Mouse (Mus musculus) CH12.LX (cell line): ENCODE measurements around the gene Tgfbr3. TPM values are rescaled to one million over a fixed set of nuclear protein-coding genes. Genes with fewer than 3 reads are reported as not detected.

Experiments used
- DNase-seq: peaks from one replicate; pipeline ENCODE4 v3.0.0-alpha.2; 2013; ENCODE audit errors: extremely low read depth
- H3K27ac ChIP-seq: 2 replicates; pipeline ENCODE4 v1.5.1; 2012; ENCODE audit warnings: low read depth, mild to moderate bottlenecking, control low read depth, moderate library complexity; ENCODE audit not compliant: insufficient read depth
- H3K27me3 ChIP-seq: replicated peaks from 2 replicates; pipeline ENCODE3; 2012; ENCODE audit warnings: inconsistent platforms
- H3K36me3 ChIP-seq, 2 experiments: replicated peaks in 1 of 2; 2 replicates each; pipeline versions ENCODE3 to v1.6.1; 2012; ENCODE audit warnings: inconsistent platforms in 1 of 2, low read length in 1 of 2, mild to moderate bottlenecking in 1 of 2, mixed read lengths in 1 of 2, moderate library complexity in 1 of 2; ENCODE audit not compliant: control insufficient read depth in 1 of 2, insufficient read depth in 1 of 2
- H3K4me1 ChIP-seq, 2 experiments: 2 replicates each; pipeline ENCODE4 v1.6.1; 2012; ENCODE audit warnings: inconsistent platforms in 1 of 2, moderate library complexity in 1 of 2; ENCODE audit not compliant: insufficient read depth in 2 of 2, control insufficient read depth in 1 of 2
- H3K4me2 ChIP-seq: 2 replicates; pipeline ENCODE4 v1.6.1; 2012; ENCODE audit warnings: low read depth, mild to moderate bottlenecking, control low read depth; ENCODE audit not compliant: poor library complexity, insufficient read depth, severe bottlenecking
- H3K4me3 ChIP-seq, 3 experiments: fragments of 150-350 bp in 1 of 3; sonication (generic) in 1 of 3; replicated peaks in 1 of 3; 2 replicates each; pipeline versions ENCODE3 to v1.5.1; 2011 to 2012; ENCODE audit warnings: low read depth in 2 of 3, low read length in 2 of 3, mild to moderate bottlenecking in 2 of 3, moderate library complexity in 2 of 3, control low read depth in 1 of 3, improper control_type of control experiment in 1 of 3, inconsistent platforms in 1 of 3, mixed read lengths in 1 of 3; ENCODE audit not compliant: poor library complexity in 1 of 3
- H3K79me2 ChIP-seq: replicated peaks from 2 replicates; pipeline ENCODE4 v1.6.1; 2012; ENCODE audit warnings: mild to moderate bottlenecking, moderate library complexity; ENCODE audit not compliant: control insufficient read depth, poor library complexity, insufficient read depth, severe bottlenecking; ENCODE audit errors: extremely low read depth
- H3K9ac ChIP-seq: 2 replicates; pipeline ENCODE4 v1.6.1; 2012; ENCODE audit warnings: low read depth, mild to moderate bottlenecking, control low read depth, moderate library complexity; ENCODE audit not compliant: insufficient read depth
- H3K9me3 ChIP-seq: replicated peaks from 2 replicates; pipeline ENCODE3; 2012; ENCODE audit warnings: low read length, inconsistent platforms, mixed read lengths
- BHLHE40 ChIP-seq: IDR thresholded peaks from 2 replicates; pipeline ENCODE4 v1.6.1; 2011; ENCODE audit warnings: mild to moderate bottlenecking, low read depth, low read length, improper control_type of control experiment
- CTCF ChIP-seq, 2 experiments: IDR thresholded peaks in 1 of 2; conservative IDR thresholded peaks in 1 of 2; 2 replicates each; pipeline ENCODE4 v1.5.1; 2011 to 2012; ENCODE audit warnings: low read depth in 2 of 2, low read length in 2 of 2, improper control_type of control experiment in 1 of 2, inconsistent platforms in 1 of 2, mild to moderate bottlenecking in 1 of 2, moderate library complexity in 1 of 2
- E2F4 ChIP-seq: IDR thresholded peaks from 2 replicates; pipeline ENCODE4 v1.6.1; 2011; ENCODE audit warnings: low read depth, low read length, improper control_type of control experiment; ENCODE audit not compliant: insufficient replicate concordance
- ETS1 ChIP-seq: conservative IDR thresholded peaks from 2 replicates; pipeline ENCODE4 v1.6.1; 2012; ENCODE audit warnings: low read depth, mild to moderate bottlenecking, inconsistent platforms, low read length, improper control_type of control experiment, moderate library complexity
- IRF4 ChIP-seq: IDR thresholded peaks from 2 replicates; pipeline ENCODE4 v1.6.1; 2014; ENCODE audit warnings: low read depth, mild to moderate bottlenecking, inconsistent platforms, low read length, improper control_type of control experiment
- JUN ChIP-seq: IDR thresholded peaks from 2 replicates; pipeline ENCODE4 v1.6.1; 2011; ENCODE audit warnings: low read depth, mild to moderate bottlenecking, low read length, improper control_type of control experiment, moderate library complexity; ENCODE audit not compliant: insufficient read depth
- KAT2A ChIP-seq: IDR thresholded peaks from 2 replicates; pipeline ENCODE4 v1.6.1; 2012; ENCODE audit warnings: low read length, improper control_type of control experiment, inconsistent platforms; ENCODE audit not compliant: insufficient replicate concordance
- MAFK ChIP-seq: IDR thresholded peaks from 2 replicates; pipeline ENCODE4 v1.6.1; 2011; ENCODE audit warnings: low read length, improper control_type of control experiment; ENCODE audit not compliant: insufficient replicate concordance
- MAZ ChIP-seq: IDR thresholded peaks from 2 replicates; pipeline ENCODE4 v1.6.1; 2012; ENCODE audit warnings: low read depth, mild to moderate bottlenecking, inconsistent platforms, low read length, improper control_type of control experiment, moderate library complexity
- MEF2A ChIP-seq: IDR thresholded peaks from 2 replicates; pipeline ENCODE4 v1.6.1; 2014; ENCODE audit warnings: low read depth, mild to moderate bottlenecking, inconsistent platforms, low read length, improper control_type of control experiment, borderline replicate concordance
- NELFE ChIP-seq: IDR thresholded peaks from 2 replicates; pipeline ENCODE4 v1.6.1; 2011; ENCODE audit warnings: low read depth, low read length, improper control_type of control experiment
- PAX5 ChIP-seq: IDR thresholded peaks from 2 replicates; pipeline ENCODE4 v1.6.1; 2012; ENCODE audit warnings: low read length, inconsistent platforms, mixed read lengths
- POLR2A ChIP-seq: IDR thresholded peaks from 2 replicates; pipeline ENCODE4 v1.6.1; 2011; ENCODE audit warnings: low read depth, mild to moderate bottlenecking, improper control_type of control experiment, low read length
- RAD21 ChIP-seq: IDR thresholded peaks from 2 replicates; pipeline ENCODE4 v1.6.1; 2011; ENCODE audit warnings: low read depth, mild to moderate bottlenecking, low read length, improper control_type of control experiment, moderate library complexity
- RCOR1 ChIP-seq: conservative IDR thresholded peaks from 2 replicates; pipeline ENCODE4 v1.6.1; 2012; ENCODE audit warnings: low read depth, mild to moderate bottlenecking, inconsistent platforms, low read length, improper control_type of control experiment
- TBP ChIP-seq: conservative IDR thresholded peaks from 2 replicates; pipeline ENCODE4 v1.6.1; 2011; ENCODE audit warnings: low read depth, low read length, improper control_type of control experiment
- TCF12 ChIP-seq: IDR thresholded peaks from 2 replicates; pipeline ENCODE4 v1.6.1; 2014; ENCODE audit warnings: low read depth, mild to moderate bottlenecking, inconsistent platforms, low read length, improper control_type of control experiment
- USF1 ChIP-seq: IDR thresholded peaks from 2 replicates; pipeline ENCODE4 v1.6.1; 2014; ENCODE audit warnings: low read depth, mild to moderate bottlenecking, inconsistent platforms, low read length, improper control_type of control experiment
- ZC3H11A ChIP-seq: IDR thresholded peaks from 2 replicates; pipeline ENCODE4 v1.6.1; 2012; ENCODE audit warnings: low read depth, mild to moderate bottlenecking, inconsistent platforms, low read length, improper control_type of control experiment
- ZMIZ1 ChIP-seq: IDR thresholded peaks from 2 replicates; pipeline ENCODE4 v1.6.1; 2012; ENCODE audit warnings: low read depth, mild to moderate bottlenecking, inconsistent platforms, low read length, improper control_type of control experiment
- dilution Hi-C: fragments of 300-500 bp; cut with MboI; formaldehyde crosslinking; loops from 2 replicates; pipeline ENCODE4 v1.14.3; 2020; ENCODE audit warnings: low sequenced_read_pairs; ENCODE audit not compliant: extremely low pct_unique_long_range_greater_than_20kb, extremely low pct_ligation_motif_present
- in situ Hi-C: fragments of 300-500 bp; cut with MboI; formaldehyde crosslinking; loops from 3 replicates; pipeline ENCODE4 v1.14.3; 2019; ENCODE audit warnings: low sequenced_read_pairs, low pct_ligation_motif_present, low pct_unique_long_range_greater_than_20kb, mixed read lengths
- polyA plus RNA-seq: library from polyadenylated mRNA; unstranded; fragments of >175 nt; gene quantifications from 2 replicates; pipeline ENCODE4 v1.2.1, GENCODE M21; 2012; ENCODE audit warnings: low read depth; ENCODE audit not compliant: insufficient read length
- total RNA-seq, 2 experiments: library from RNA; depleted of rRNA; stranded (reverse); fragments of 300-350 nt in 1 of 2; fragments of >200 nt in 1 of 2; gene quantifications; 2 replicates each; pipeline ENCODE4 v1.2.3; 2012 to 2014

The Tgfbr3 gene
- total and polyA plus RNA-seq, 3 experiments, result 0.13 to 0.46 (median 0.30) TPM

- H3K9me3 ChIP-seq, result no peaks in the 10 kb centered on the region
- H3K9ac ChIP-seq, result no peak overlapping the region
- dilution Hi-C loops (no loop called here), in situ Hi-C loops (no loop called here)
- no peaks in the 10 kb centered on the region for H3K36me3 ChIP-seq
- no peak overlapping the region for H3K4me3 ChIP-seq
- no peak for TF ChIP-seq MAZ
- no peak for TF ChIP-seq MAFK
- no peak for TF ChIP-seq RCOR1
- TF ChIP-seq TBP, result no peak
- TF ChIP-seq IRF4, result no peak
- no peak for TF ChIP-seq ZC3H11A
- TF ChIP-seq CTCF (conservative IDR thresholded peaks at IDR 0.05 in 1 of 2, IDR thresholded peaks at IDR 0.05 in 1 of 2; ENCODE audit: low read depth in 2 of 2, low read length in 2 of 2), result no peak
- TF ChIP-seq PAX5, result no peak
- TF ChIP-seq JUN, result no peak
- no peak for TF ChIP-seq RAD21
- no peak for TF ChIP-seq TCF12
- TF ChIP-seq USF1, result no peak
- TF ChIP-seq ZMIZ1, result no peak
- TF ChIP-seq ETS1, result no peak
- no peak for TF ChIP-seq E2F4
- no peak for TF ChIP-seq POLR2A
- no peak for TF ChIP-seq BHLHE40
- TF ChIP-seq KAT2A, result no peak
- no peak for TF ChIP-seq MEF2A
- TF ChIP-seq, all 38 proteins: peak for 0
- Histone ChIP-seq H3K27me3 (no peaks in the 10 kb centered on the region), H3K4me2 (no peak overlapping the region), H3K4me1 (no peaks in the 10 kb centered on the region), H3K79me2 (no peaks in the 10 kb centered on the region), H3K27ac (no peak overlapping the region)
- no peak for DNase-seq
Measured at GRCm38 (mm10) chr5:107177791-107178190, 111.6 kb downstream of the Tgfbr3 start.

- Histone ChIP-seq H3K27me3 (no peaks in the 10 kb centered on the region), H3K4me2 (no peak overlapping the region), H3K36me3 (no peaks in the 10 kb centered on the region), H3K9me3 (no peaks in the 10 kb centered on the region), H3K27ac (no peak overlapping the region), H3K9ac (no peak overlapping the region), H3K4me3 (no peak overlapping the region), H3K4me1 (no peaks in the 10 kb centered on the region), H3K79me2 (no peaks in the 10 kb centered on the region)
- TF ChIP-seq RAD21, result no peak
- TF ChIP-seq NELFE, result no peak
- dilution Hi-C loops (no loop called here), in situ Hi-C loops (no loop called here)
- no peak for DNase-seq
Measured at GRCm38 (mm10) chr5:107177248-107177647, 112.2 kb downstream of the Tgfbr3 start.
